Mouse (Mus musculus) C2C12 (cell line): Measurements from ENCODE around the gene Platr17.

Source experiments
- CEBPB ChIP-seq: IDR thresholded peaks from one replicate; pipeline ENCODE4 v1.6.1; 2011; ENCODE audit warnings: low read depth, mild to moderate bottlenecking, control low read depth, moderate library complexity
- CTCF ChIP-seq: IDR thresholded peaks from one replicate; pipeline ENCODE4 v1.5.1; 2011; ENCODE audit not compliant: control insufficient read depth, insufficient read depth, insufficient read length
- MAX ChIP-seq: IDR thresholded peaks from one replicate; pipeline ENCODE4 v1.6.1; 2011; ENCODE audit warnings: mild to moderate bottlenecking, control low read depth
- MYOD1 ChIP-seq: IDR thresholded peaks from one replicate; pipeline ENCODE4 v1.6.1; 2011; ENCODE audit warnings: low read depth; ENCODE audit not compliant: control insufficient read depth, insufficient read length
- USF1 ChIP-seq: IDR thresholded peaks from one replicate; pipeline ENCODE4 v1.6.1; 2011; ENCODE audit warnings: low read depth, mild to moderate bottlenecking, control low read depth, moderate library complexity

- TF ChIP-seq CTCF (no peak), MAX (no peak), USF1 (no peak), MYOD1 (no peak), CEBPB (no peak)
These were observed 38.5 kb downstream of the Platr17 start for GRCm38 (mm10) chr17:33943454-33943853.
